Mouse (Mus musculus) E14TG2a.4 (cell line): Measurements from ENCODE around the gene Plcb4.

Experiments
- CTCF ChIP-seq: conservative IDR thresholded peaks from 2 replicates; pipeline ENCODE4 v1.5.1; 2014; ENCODE audit warnings: low read length
- POU5F1 ChIP-seq: IDR thresholded peaks from 2 replicates; pipeline ENCODE4 v1.6.1; 2014; ENCODE audit warnings: low read length, borderline replicate concordance

DNA sequence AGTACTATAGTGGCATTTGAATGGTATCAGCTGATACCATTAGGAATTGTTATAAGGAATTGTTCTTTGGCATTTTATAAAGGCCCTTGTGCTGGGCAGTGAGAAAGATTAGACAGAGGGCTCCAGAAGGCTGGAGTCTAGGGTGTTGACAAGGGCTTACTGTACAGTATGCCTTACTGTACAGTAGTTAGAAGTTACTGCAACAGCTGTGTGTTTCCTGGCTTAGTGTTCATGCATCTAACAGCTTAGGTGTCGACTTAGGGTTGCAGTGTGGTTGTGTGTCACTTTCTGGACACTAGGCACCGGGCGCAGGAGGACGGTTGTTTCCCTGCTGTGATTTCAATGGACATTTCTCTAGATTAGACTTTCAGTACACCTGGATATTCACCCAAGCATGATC is 57.4 kb downstream of the Plcb4 start:
- TF ChIP-seq POU5F1 (no peak), CTCF (no peak)
